Mouse (Mus musculus) embryo, embryonic 11.5 days (tissue): ENCODE measurements around the gene Cntnap1.

Source experiments
- DNase-seq: peaks from one replicate; pipeline ENCODE4 v3.0.0-alpha.2; 2012; ENCODE audit warnings: low read depth, low spot score

Gene Cntnap1

GRCm38 (mm10) chr11:101185441-101185840 is 15.1 kb downstream of the Cntnap1 start:
- DNase-seq, result no peak

DNA sequence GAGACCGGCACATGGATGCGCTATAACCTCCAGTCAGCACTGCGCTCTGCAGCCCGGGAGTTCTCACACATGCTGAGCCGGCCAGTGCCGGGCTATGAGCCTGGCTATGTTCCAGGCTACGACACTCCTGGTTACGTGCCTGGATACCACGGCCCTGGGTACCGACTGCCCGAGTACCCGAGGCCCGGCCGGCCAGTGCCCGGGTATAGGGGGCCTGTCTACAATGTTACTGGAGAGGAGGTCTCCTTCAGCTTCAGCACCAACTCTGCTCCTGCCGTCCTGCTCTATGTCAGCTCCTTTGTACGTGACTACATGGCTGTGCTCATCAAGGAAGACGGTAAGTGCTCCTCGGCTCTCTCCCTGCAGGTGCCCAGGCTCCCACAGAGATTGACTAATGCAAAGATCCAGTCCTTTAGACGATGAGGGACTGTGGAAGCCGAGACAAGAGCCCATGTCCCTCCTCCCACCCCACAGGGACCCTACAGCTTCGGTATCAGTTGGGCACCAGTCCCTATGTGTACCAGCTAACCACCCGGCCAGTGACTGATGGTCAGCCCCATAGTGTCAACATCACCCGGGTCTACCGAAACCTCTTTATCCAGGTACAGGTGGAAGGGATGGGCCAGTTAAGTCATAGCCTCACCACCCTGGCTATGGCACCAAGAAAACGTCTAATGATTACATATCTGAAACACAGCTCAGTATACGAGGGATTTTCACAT is 16.4 kb downstream of the Cntnap1 start:
- DNase-seq, result no peak

DNA sequence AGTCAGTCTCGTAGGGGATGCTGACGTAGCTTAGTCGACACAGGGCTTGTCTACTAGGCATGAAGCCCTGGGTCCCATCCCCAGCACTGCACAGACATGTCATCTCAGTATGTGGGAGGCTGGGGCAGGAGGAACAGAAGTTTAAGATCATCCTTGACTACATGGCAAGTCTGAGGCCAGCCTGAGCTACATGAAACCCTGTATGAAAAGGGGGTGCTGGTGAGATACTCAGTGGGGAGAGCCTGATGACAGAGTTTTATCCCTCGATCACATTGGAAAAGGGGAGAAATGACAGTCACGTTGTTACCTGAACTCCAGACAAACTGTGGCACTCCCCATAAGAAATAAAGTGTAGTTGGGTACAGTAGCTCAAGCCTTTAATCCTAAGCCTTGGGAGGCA is 17.2 kb downstream of the Cntnap1 start:
- DNase-seq, result no peak

- DNase-seq, result no peak
Measured at GRCm38 (mm10) chr11:101188166-101188805, 18.0 kb downstream of the Cntnap1 start.

- no peak for DNase-seq
Measured at GRCm38 (mm10) chr11:101189495-101190180, 19.3 kb downstream of the Cntnap1 start.

DNA sequence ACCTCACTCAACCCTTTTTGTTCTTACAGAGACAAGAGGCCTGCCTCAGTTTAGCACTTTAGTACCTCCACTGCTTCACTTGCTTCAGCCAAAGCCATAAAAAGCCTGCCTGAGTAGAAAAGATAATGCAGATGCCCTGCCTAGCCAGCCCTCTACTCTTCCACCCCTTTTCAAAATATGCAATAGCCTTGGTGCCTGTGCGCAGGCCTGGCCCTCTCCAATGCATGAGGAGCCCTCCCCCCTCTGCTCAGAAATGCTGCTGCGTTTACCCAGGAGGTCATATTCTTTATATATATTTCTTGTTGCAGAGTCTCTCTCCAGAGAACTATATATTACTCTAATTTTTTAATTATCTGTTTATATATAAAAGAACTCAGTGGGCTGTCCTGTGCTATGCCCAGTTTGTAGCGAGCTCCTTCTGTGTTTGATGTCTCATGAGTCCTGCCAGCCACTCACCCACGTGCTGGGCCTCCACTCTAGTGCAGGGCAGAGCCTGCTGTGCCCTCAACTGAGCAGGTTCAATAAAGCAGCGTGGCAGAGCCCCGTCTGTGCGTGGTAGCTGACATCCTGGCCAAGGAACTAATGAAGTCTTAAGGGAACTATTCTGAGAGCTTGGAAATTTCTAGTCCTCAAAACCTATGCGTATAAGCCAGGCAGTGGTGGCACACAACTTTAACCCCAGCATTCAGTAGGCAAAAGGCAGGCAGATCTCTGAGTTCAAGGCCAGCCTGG is 20.0 kb downstream of the Cntnap1 start:
- no peak for DNase-seq

DNA sequence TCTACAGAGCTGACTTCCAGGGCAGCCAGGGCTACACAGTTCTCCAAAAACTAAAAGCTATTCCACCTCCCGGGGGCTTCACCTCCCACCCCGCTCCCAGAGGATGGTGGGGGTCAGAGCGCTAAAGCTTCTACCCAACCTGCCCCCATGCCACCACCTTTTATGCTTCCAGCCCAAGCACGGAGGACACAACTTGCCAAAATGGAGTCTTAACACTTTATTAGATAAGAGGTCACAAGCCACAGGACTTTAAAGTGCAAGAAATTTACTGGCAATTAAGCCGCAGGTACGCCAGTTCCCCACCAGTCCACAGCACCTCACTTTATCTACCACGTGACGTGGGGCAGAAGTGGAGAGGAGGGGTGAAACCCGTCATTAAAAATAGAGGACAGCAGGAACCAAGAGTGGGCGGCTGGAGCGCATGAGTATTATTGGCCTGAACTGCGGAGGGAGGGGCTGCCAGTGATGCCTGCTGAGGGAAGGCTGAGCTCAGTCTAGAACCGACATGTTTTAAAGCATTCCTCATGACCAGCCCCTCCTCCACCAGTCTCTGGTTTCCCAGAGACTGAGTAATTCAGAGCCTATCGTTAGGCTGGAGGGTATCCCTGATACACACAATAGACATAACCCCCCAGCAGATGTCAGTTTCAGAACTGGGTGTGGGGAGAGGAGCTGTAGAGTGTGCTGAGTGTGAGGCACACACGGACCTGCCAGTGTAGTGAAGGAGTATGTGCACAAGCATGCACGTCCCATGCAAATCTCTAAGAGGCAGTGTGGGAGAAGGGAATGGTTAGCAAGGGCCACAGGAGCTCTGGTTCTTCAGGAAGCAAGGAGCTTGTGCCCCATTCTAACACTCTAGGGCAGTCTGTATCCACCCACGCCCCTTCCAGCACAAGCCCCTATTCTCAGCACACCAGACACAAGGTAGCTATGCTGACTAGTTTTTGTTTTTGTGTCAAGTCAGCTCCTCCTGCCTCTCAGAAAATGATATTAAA is 20.9 kb downstream of the Cntnap1 start:
- no peak for DNase-seq

- DNase-seq, result no peak
Measured at GRCm38 (mm10) chr11:101191919-101192470, 21.7 kb downstream of the Cntnap1 start.

DNA sequence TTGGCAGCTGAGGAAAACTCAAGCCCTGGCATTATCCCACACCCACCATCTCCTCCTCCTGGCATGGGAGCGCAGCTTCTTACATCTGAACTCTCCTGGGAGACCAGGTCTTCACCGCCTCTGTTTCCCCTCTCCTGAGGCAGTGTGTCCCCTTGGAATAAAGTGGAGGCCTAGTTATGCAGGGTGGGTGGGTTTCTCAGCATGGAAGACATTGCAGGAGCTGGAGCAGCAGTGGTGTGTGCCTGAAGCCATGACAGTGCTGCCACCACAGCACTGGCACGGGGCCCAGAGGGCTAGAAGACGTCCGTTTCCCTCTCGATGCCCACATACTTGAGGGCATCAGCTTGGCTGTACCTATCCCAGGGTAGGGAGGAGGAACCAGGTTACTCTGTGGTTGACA is 22.3 kb downstream of the Cntnap1 start:
- no peak for DNase-seq

- no peak for DNase-seq
Measured at GRCm38 (mm10) chr11:101193076-101193475, 22.8 kb downstream of the Cntnap1 start.

DNA sequence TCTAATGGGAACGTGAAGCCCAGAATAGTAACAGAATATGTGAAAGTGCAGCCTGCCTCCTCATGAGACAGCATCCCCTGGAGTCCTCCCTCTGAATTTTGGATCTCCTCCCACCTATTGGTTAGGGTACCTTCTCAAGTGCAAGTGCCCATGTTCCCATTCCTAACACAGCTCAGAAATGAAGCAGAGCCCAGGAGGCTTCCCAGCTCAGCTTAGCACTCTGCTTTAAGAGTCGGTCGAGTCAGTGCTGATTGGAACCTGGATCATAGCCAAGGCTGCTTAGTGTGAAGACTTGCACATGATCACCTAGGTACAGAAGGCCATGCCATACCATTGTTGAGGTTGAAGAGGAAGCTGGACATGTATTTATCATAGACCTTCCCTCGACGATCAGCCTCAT is 23.8 kb downstream of the Cntnap1 start:
- DNase-seq, result no peak

- no peak for DNase-seq
Measured at GRCm38 (mm10) chr11:101194643-101195042, 24.3 kb downstream of the Cntnap1 start.

GRCm38 (mm10) chr11:101195101-101195500 is 24.8 kb downstream of the Cntnap1 start:
- DNase-seq, result no peak

GRCm38 (mm10) chr11:101195571-101195970 is 25.2 kb downstream of the Cntnap1 start:
- DNase-seq, result no peak

- no peak for DNase-seq
Measured at GRCm38 (mm10) chr11:101196175-101196574, 25.9 kb downstream of the Cntnap1 start.

GRCm38 (mm10) chr11:101199555-101199954 is 29.2 kb downstream of the Cntnap1 start:
- DNase-seq, result no peak

DNA sequence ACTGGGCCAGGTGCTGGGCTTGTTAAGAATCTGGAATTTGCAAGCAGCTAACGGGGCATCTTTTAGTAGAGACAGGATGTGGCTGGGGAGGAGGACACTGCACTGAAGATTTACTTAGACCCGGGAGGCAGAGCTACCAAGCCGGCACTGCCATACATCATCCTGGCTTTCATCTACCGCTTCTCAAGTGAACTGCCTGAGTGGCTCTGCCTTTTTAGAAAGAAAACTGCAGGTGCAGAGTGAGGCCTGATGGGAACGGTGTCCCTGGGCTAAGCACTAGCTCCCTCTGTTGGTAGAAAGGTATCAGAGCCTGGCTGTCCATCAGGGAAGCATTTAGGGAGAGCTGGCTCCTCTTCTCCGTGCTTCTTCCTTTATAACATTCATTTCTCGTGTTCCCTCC is 30.7 kb downstream of the Cntnap1 start:
- peak; percentile 38 for DNase-seq

- DNase-seq, result peak; percentile 66
Measured at GRCm38 (mm10) chr11:101211970-101212369, 41.6 kb downstream of the Cntnap1 start.

DNA sequence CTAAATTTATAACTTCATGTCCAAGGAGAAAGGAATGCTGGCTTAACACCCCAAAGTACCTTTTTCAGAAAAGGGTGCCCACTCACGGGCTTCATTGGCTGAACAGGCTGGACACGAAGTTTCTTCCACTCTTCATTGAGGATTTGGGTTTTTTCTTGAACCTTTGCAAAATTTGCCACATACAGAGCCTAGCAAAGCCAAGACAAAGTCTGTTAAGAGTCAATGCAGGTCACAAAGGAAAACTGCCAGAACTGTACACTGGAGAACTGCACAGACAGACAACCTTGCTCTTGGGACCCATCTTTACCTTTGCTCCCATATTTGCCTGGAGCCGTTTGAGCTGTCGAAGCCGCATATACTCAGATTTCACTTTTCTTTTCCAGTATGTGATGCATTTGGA is 46.6 kb downstream of the Cntnap1 start:
- DNase-seq, result no peak

GRCm38 (mm10) chr11:101218436-101219055 is 48.2 kb downstream of the Cntnap1 start:
- DNase-seq, result no peak
